Mouse (Mus musculus): ENCODE data around the gene Supt16. TPM values are rescaled to one million over a fixed set of nuclear protein-coding genes. Genes with fewer than 3 reads are reported as not detected.

The Supt16 gene
- polyA plus RNA-seq (2015; fragmentation: Nextera tagmentation; extraction: Ambion mirVana), result 15.2 and 20.0 TPM in 2 replicates

DNA sequence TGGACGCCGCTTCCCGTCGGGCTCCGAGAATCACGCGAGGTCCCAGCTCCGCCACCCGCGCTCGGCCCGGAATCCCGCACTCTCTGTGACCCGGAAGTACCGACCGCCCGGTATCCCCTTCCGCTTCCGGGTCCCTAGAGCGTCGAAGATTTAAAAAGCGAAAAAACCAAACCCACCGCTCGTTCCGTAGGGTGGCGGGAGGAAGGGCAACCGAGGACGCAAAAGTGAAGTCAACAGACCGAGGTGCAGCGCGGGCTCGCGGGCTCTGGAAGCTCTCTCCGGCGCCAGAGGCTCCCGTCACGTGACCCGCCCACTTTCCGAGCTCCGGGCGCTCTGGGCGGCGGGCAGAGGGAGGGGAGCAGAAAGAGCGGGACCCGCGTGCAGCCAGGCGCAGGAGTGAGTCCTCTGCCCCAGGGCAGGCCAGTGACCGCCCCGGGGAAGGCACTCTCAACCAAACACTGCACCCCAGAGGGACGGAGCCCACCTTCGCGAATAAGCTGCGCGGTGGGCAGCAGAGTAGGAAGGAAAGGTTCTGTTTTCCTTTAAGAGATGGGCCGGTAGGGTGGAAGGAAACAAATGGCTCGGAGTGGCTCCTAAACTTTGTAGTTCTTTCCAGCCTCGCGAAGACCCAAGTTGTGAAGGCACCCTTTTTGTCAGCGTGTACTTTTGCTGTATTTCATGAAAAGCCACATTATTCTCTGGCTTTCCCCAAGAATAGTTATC is at the start of gene Supt16:
Gene Supt16, minus strand, starts transcription at position 261 of the 723 bp plus-strand sequence.
- Histone ChIP-seq H3K36me3 (ENCODE audit: control insufficient read depth, insufficient read depth, low read length) (peaks cover 10% of the 10 kb centered on the region; the same call in 1 of the 2 replicates), H3K4me1 (replicated peaks; ENCODE audit: control insufficient read depth, insufficient read depth) (0 out of 2 replicates have a peak, but pooled peaks cover 2% of the 10 kb centered on the region), H3K4me3 (ENCODE audit: low read depth, low read length) (peak within 1 kb of the TSS; percentile 99), H3K27ac (replicated peaks) (peak within 1 kb of the TSS; percentile 99), H3K27me3 (ENCODE audit: control insufficient read depth, insufficient read depth, low read length) (no peaks in the 10 kb centered on the region), H3K9ac (ENCODE audit: low read length) (peak within 1 kb of the TSS; percentile 98), H3K4me2 (replicated peaks; ENCODE audit: low read depth) (peak within 1 kb of the TSS; percentile 90), H3K9me3 (ENCODE audit: control insufficient read depth, low read length) (no peaks in the 10 kb centered on the region)
- peak; percentile 91 for DNase-seq (ENCODE audit: low spot score)
- TF ChIP-seq CTCF (IDR thresholded peaks at IDR 0.05; ENCODE audit: low read depth), result no peak
- TF ChIP-seq EP300 (optimal IDR thresholded peaks at IDR 0.05), result no peak
- under 1% methylated on average over 59 of the region's 59 CpGs for WGBS
- peak; percentile 97 for ATAC-seq (ENCODE audit: low FRiP score, low TSS enrichment)

DNA sequence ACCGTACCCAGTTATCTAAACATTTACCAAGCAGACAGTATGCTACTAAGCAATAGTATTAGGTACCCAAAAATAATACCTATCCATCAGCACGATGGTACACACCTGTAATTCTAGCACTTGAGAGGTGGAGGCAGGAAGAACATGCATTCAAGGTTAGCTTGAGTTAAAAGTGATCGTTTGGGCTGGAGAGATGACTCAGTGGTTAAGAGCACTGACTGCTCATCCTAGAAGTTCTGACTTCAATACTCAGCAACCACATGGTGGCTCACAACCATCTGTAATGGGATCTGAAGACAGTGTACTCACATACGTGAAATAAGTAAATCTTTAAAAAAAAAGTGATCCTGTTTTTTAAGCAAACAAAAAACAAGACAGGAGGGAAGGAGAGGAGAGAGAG is 48.9 kb upstream of the Supt16 start:
- ATAC-seq (ENCODE audit: low FRiP score, low TSS enrichment) (no peak), DNase-seq (ENCODE audit: low spot score) (no peak)
- TF ChIP-seq EP300 (optimal IDR thresholded peaks at IDR 0.05) (no peak), CTCF (IDR thresholded peaks at IDR 0.05; ENCODE audit: low read depth) (no peak)
- no peak overlapping the region for H3K4me2 ChIP-seq (replicated peaks; ENCODE audit: low read depth)
- H3K4me3 ChIP-seq (ENCODE audit: low read depth, low read length), result no peak overlapping the region
- no peak overlapping the region for H3K9ac ChIP-seq (ENCODE audit: low read length)
- H3K9me3 ChIP-seq (ENCODE audit: control insufficient read depth, low read length), result no peaks in the 10 kb centered on the region
- no peak overlapping the region for H3K27ac ChIP-seq (replicated peaks)
- 0 out of 2 replicates have a peak, but pooled peaks cover 3% of the 10 kb centered on the region for H3K4me1 ChIP-seq (replicated peaks; ENCODE audit: control insufficient read depth, insufficient read depth)
- no peaks in the 10 kb centered on the region for H3K36me3 ChIP-seq (ENCODE audit: control insufficient read depth, insufficient read depth, low read length)
- 66% methylated on average over 4 of the region's 4 CpGs for WGBS
- no peaks in the 10 kb centered on the region for H3K27me3 ChIP-seq (ENCODE audit: control insufficient read depth, insufficient read depth, low read length)

DNA sequence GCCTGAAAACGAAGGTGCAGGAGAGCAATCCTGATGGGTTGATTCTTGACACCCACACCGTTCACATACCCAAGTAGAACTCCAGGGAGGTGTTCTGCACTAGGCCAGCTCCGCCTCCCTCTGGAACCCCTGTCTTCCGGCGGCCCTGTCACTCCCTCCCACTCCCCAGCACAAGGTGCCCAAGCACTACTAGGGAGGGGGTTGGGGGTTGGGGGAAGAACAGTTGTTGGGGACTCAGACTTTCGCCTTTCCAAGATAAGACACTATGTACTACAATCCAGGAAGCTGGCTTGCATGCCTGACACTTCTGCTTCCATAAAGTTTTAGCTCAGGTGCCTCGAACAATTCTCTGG is 47.5 kb upstream of the Supt16 start:
- H3K9ac ChIP-seq (ENCODE audit: low read length), result peak overlapping the region; percentile 76
- ATAC-seq (ENCODE audit: low FRiP score, low TSS enrichment), result no peak; the same call in 1 of the 2 replicates
- peak overlapping the region; percentile 80 for H3K4me3 ChIP-seq (ENCODE audit: low read depth, low read length)
- 0 out of 2 replicates have a peak, but pooled peaks cover 3% of the 10 kb centered on the region for H3K4me1 ChIP-seq (replicated peaks; ENCODE audit: control insufficient read depth, insufficient read depth)
- H3K9me3 ChIP-seq (ENCODE audit: control insufficient read depth, low read length), result no peaks in the 10 kb centered on the region
- no peak for DNase-seq (ENCODE audit: low spot score)
- H3K4me2 ChIP-seq (replicated peaks; ENCODE audit: low read depth), result peak overlapping the region; percentile 90
- no peaks in the 10 kb centered on the region for H3K27me3 ChIP-seq (ENCODE audit: control insufficient read depth, insufficient read depth, low read length)
- 5% methylated on average over 7 of the region's 7 CpGs for WGBS
- TF ChIP-seq EP300 (optimal IDR thresholded peaks at IDR 0.05) (no peak), CTCF (IDR thresholded peaks at IDR 0.05; ENCODE audit: low read depth) (no peak)
- H3K36me3 ChIP-seq (ENCODE audit: control insufficient read depth, insufficient read depth, low read length), result no peaks in the 10 kb centered on the region
- H3K27ac ChIP-seq (replicated peaks), result peak overlapping the region; percentile 93

DNA sequence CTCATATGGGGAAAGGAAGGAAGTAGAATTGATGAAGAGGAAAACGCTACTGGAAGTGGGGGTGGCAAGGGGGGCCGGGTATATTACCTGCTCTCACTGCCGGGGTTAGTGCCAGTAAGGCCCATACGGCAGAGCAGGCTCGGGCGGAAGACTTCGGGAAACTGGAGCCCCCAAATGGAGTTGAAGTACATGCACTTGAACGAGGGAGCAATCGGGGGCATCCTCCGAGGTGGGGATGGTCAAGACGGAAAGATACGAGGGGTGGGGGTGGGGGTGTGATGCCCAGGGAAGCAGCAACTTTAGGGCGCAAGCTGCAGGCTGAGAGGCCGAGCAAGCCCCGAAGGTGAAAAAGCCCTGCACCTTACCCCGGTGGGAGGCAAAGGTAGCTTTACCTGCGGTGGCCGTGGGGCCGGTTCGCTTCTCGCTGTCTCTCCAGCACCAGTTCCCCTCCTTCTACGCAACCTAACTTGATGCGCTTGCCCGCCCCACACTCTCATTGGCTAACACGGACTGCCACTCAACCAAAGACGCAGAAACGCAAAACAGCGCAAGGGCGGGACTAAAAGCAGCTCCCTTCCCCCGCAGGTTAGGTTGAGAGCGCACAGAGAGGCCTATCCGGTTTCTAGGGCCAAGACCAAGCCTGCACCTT is 46.9 kb upstream of the Supt16 start:
- H3K4me2 ChIP-seq (replicated peaks; ENCODE audit: low read depth), result peak overlapping the region; percentile 90
- peak overlapping the region; percentile 93 for H3K27ac ChIP-seq (replicated peaks)
- ATAC-seq (ENCODE audit: low FRiP score, low TSS enrichment) (peak; percentile 99), DNase-seq (ENCODE audit: low spot score) (peak; percentile 99)
- H3K4me1 ChIP-seq (replicated peaks; ENCODE audit: control insufficient read depth, insufficient read depth), result 0 out of 2 replicates have a peak, but pooled peaks cover 3% of the 10 kb centered on the region
- no peak for TF ChIP-seq CTCF (IDR thresholded peaks at IDR 0.05; ENCODE audit: low read depth)
- TF ChIP-seq EP300 (optimal IDR thresholded peaks at IDR 0.05), result no peak
- no peaks in the 10 kb centered on the region for H3K9me3 ChIP-seq (ENCODE audit: control insufficient read depth, low read length)
- no peaks in the 10 kb centered on the region for H3K36me3 ChIP-seq (ENCODE audit: control insufficient read depth, insufficient read depth, low read length)
- peak overlapping the region; percentile 80 for H3K4me3 ChIP-seq (ENCODE audit: low read depth, low read length)
- H3K9ac ChIP-seq (ENCODE audit: low read length), result peak overlapping the region; percentile 76
- no peaks in the 10 kb centered on the region for H3K27me3 ChIP-seq (ENCODE audit: control insufficient read depth, insufficient read depth, low read length)
- WGBS, result under 1% methylated on average over 32 of the region's 32 CpGs

DNA sequence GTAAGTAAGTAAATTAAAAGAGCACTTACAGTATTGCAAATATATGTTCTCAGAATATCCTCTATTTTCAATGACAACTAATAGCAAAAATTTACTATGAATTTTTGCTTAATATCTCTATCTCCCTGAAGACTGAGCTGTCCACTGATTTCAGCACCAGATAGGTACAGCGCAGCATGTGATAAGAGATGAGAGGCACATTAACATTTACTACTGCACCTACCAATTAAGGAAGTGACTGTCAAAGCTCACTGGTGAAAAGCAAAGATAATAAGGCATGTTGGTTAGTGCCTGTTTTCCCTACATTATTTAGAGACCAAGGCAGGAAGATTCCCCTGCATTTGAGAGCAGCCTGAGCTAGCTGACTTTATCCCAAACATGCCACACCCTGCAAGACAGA is 39.0 kb upstream of the Supt16 start:
- 94% methylated on average over 1 of the region's 1 CpGs for WGBS
- H3K9me3 ChIP-seq (ENCODE audit: control insufficient read depth, low read length), result no peaks in the 10 kb centered on the region
- H3K4me1 ChIP-seq (replicated peaks; ENCODE audit: control insufficient read depth, insufficient read depth), result no peaks in the 10 kb centered on the region
- H3K36me3 ChIP-seq (ENCODE audit: control insufficient read depth, insufficient read depth, low read length), result peaks cover 27% of the 10 kb centered on the region
- DNase-seq (ENCODE audit: low spot score) (no peak), ATAC-seq (ENCODE audit: low FRiP score, low TSS enrichment) (no peak)
- H3K27ac ChIP-seq (replicated peaks), result no peak overlapping the region
- no peaks in the 10 kb centered on the region for H3K27me3 ChIP-seq (ENCODE audit: control insufficient read depth, insufficient read depth, low read length)
- TF ChIP-seq CTCF (IDR thresholded peaks at IDR 0.05; ENCODE audit: low read depth), result no peak
- TF ChIP-seq EP300 (optimal IDR thresholded peaks at IDR 0.05), result no peak
- H3K9ac ChIP-seq (ENCODE audit: low read length), result no peak overlapping the region
- no peak overlapping the region for H3K4me2 ChIP-seq (replicated peaks; ENCODE audit: low read depth)
- no peak overlapping the region for H3K4me3 ChIP-seq (ENCODE audit: low read depth, low read length)

DNA sequence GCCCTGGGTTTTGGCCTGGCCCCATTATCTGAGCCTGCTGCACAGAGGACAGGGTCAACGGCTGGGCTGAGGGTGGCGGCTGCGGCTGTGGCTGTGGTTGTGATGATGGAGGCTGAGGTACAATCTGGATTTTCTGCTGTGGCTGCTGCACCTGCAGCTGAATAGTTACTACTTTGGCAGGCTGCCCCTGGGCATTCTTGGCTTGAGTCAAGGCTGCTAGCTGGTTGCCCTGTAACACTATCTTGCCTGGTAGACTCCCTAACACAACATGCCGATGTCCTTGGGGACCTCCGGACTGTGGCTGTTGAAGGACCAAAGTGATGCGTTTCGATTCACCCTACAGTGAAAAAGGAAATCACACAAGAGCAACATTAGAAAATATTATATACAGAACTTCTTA is 37.9 kb upstream of the Supt16 start:
- no peak overlapping the region for H3K4me2 ChIP-seq (replicated peaks; ENCODE audit: low read depth)
- no peaks in the 10 kb centered on the region for H3K4me1 ChIP-seq (replicated peaks; ENCODE audit: control insufficient read depth, insufficient read depth)
- H3K27ac ChIP-seq (replicated peaks), result no peak overlapping the region
- 91% methylated on average over 7 of the region's 7 CpGs for WGBS
- DNase-seq (ENCODE audit: low spot score), result no peak
- H3K27me3 ChIP-seq (ENCODE audit: control insufficient read depth, insufficient read depth, low read length), result no peaks in the 10 kb centered on the region
- TF ChIP-seq EP300 (optimal IDR thresholded peaks at IDR 0.05), result no peak
- TF ChIP-seq CTCF (IDR thresholded peaks at IDR 0.05; ENCODE audit: low read depth), result no peak
- no peak for ATAC-seq (ENCODE audit: low FRiP score, low TSS enrichment)
- no peak overlapping the region for H3K9ac ChIP-seq (ENCODE audit: low read length)
- H3K4me3 ChIP-seq (ENCODE audit: low read depth, low read length), result no peak overlapping the region
- peaks cover 35% of the 10 kb centered on the region for H3K36me3 ChIP-seq (ENCODE audit: control insufficient read depth, insufficient read depth, low read length)
- no peaks in the 10 kb centered on the region for H3K9me3 ChIP-seq (ENCODE audit: control insufficient read depth, low read length)
